Mouse (Mus musculus) kidney, adult 18-20 months (tissue): Measurements from ENCODE around the gene Mucl3.
A peak's percentile ranks its signal among the peaks of the same experiment; 100 is the strongest.

Experiments
- DNase-seq: peaks from one replicate; pipeline ENCODE4 v3.0.0; 2021

Gene Mucl3

GRCm38 (mm10) chr17:35643609-35644236, at the start of gene Mucl3:
Mucl3 (minus strand) TSS chr17:35643695.
- DNase-seq: no peak

- no peak for DNase-seq
These were observed 48.9 kb upstream of the Mucl3 start for GRCm38 (mm10) chr17:35692368-35692767.

- no peak for DNase-seq
These were observed 48.3 kb upstream of the Mucl3 start for GRCm38 (mm10) chr17:35691811-35692210.

- DNase-seq: no peak
These were observed 46.6 kb upstream of the Mucl3 start for GRCm38 (mm10) chr17:35689936-35690645.

GRCm38 (mm10) chr17:35688347-35689175, 45.1 kb upstream of the Mucl3 start:
- no peak for DNase-seq

GRCm38 (mm10) chr17:35685061-35685460, 41.6 kb upstream of the Mucl3 start:
- no peak for DNase-seq

GRCm38 (mm10) chr17:35681986-35682385, 38.5 kb upstream of the Mucl3 start:
- no peak for DNase-seq

- no peak for DNase-seq
These were observed 37.1 kb upstream of the Mucl3 start for GRCm38 (mm10) chr17:35680591-35680990.

- peak; percentile 86 for DNase-seq
These were observed 30.0 kb upstream of the Mucl3 start, which contains the start of gene Gtf2h4 for GRCm38 (mm10) chr17:35673416-35674035. Gtf2h4 (minus strand) TSS chr17:35673739.

- no peak for DNase-seq
These were observed 29.0 kb upstream of the Mucl3 start for GRCm38 (mm10) chr17:35672527-35672926.

GRCm38 (mm10) chr17:35671846-35672245, 28.4 kb upstream of the Mucl3 start:
- DNase-seq: no peak

- no peak for DNase-seq
These were observed 26.2 kb upstream of the Mucl3 start for GRCm38 (mm10) chr17:35669731-35670130.

GRCm38 (mm10) chr17:35667334-35668065, 24.0 kb upstream of the Mucl3 start, which contains the start of gene Vars2:
Vars2 (minus strand) TSS chr17:35667592.
- DNase-seq: peak; percentile 99

- peak; percentile 12 for DNase-seq
These were observed 23.4 kb upstream of the Mucl3 start for GRCm38 (mm10) chr17:35666851-35667256.

GRCm38 (mm10) chr17:35665957-35666515, 22.5 kb upstream of the Mucl3 start:
- peak; percentile 38 for DNase-seq

GRCm38 (mm10) chr17:35653086-35653485, 9.6 kb upstream of the Mucl3 start:
- DNase-seq: no peak

- peak; percentile 45 for DNase-seq
These were observed 5.9 kb upstream of the Mucl3 start for GRCm38 (mm10) chr17:35649429-35649828.

GRCm38 (mm10) chr17:35639352-35639751, 4.1 kb downstream of the Mucl3 start:
- no peak for DNase-seq

GRCm38 (mm10) chr17:35638475-35639190, 4.9 kb downstream of the Mucl3 start:
- peak; percentile 57 for DNase-seq

- peak; percentile 28 for DNase-seq
These were observed 7.1 kb downstream of the Mucl3 start for GRCm38 (mm10) chr17:35636363-35636762.

GRCm38 (mm10) chr17:35635699-35636111, 7.8 kb downstream of the Mucl3 start:
- peak; percentile 74 for DNase-seq
